Mouse (Mus musculus) heart, postnatal 4 days (tissue): Measurements from ENCODE around the gene Grsf1. TPM values are rescaled to one million over a fixed set of nuclear protein-coding genes. Genes with fewer than 3 reads are reported as not detected.

Source experiments
- DNase-seq: peaks from one replicate; pipeline ENCODE4 v3.0.0; 2021
- total RNA-seq, 2 experiments: library from RNA; stranded (reverse); gene quantifications; 2 replicates each; pipeline ENCODE4 v1.2.3; 2021

Gene Grsf1
- total RNA-seq, 2 experiments from 2014 or later, result 180 to 186 TPM

DNA sequence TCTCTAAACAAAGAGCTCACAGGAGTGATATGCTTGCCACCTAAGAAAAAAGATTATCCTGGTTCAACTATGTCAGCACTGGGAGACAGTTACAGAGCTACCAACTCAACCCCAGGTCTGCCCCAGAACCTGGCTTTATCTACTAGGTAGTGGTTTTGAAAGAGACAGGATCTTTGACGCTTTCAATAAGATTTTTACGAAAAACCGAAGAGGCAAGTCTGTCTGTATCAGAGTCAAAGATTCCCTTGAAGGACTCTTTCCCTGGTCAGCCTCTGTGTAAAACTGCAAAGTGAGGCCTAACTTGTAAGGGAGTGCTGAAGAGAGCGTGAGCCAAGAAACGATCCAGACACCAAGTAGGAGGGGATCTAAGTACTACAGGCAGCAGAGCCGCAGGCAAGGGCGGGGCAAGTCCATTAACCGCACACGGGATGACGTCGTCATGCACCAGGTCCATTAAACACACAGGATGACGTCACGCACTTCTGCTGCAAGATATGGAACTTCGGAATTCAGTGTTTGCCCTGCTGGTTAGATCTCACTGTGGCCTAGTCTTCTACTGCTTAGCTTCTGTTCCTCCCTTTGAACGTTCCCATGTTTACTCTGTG lies 12.7 kb upstream of the Grsf1 start:
- no peak for DNase-seq

GRCm38 (mm10) chr5:88687996-88688406 lies 12.0 kb upstream of the Grsf1 start:
- no peak for DNase-seq

GRCm38 (mm10) chr5:88685745-88686299 lies 9.9 kb upstream of the Grsf1 start:
- no peak for DNase-seq

DNA sequence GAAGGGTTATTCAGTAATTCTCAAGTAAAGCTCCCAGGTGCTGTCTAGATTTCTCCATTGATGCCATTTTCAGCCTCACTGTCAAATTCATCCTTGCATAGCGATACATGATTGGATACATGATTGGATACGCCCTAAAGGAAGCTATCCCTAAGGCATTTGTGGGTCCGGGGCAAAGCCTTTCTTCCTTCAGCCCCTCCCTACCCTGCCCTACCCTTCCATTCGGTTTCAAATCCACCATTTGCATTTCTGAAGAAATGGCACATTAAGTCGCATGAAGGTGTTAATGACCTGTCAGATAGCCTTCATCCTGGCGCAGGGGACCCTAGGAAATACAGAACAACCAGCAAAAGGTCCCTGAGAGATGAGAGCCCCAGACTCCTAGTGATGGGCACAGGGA lies 9.3 kb upstream of the Grsf1 start:
- DNase-seq, result no peak

DNA sequence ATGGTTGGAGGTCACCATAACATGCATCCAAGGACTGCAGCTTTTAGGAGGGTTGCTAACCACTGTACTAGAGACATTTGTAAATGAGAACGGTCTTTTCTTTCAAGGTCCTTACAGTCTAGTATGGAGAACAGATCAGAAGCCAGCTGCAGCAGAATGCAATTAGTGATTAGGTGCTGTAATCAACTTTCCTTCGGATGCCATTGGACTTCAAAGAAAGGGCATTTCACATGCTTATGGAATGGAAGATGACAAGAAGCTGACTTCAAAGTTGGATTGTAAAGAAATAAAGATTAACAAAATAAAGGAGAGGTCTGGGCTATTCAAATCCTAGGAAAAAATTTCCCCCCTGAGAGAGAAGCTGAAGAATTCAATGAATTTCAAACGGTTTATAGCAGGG lies 8.3 kb upstream of the Grsf1 start:
- DNase-seq, result no peak

DNA sequence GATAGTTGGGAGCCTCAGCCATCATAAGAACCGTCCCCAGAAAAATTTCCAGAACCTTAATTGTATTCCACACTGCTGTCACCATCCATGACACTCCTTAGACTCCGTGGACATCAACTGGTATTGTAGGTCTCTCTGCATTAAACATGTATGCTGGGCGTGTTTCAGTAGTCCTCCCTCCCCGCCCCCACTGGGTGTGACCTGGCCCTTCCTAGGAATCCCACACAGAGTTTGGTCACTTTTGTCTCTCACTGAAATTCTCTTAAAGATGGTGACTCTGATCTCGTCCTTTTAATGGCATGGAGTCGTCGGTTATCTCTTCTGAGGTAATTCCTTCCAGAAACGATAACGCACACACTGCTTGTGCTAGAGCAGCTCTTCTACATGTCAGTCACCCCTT lies 7.7 kb upstream of the Grsf1 start:
- no peak for DNase-seq

DNA sequence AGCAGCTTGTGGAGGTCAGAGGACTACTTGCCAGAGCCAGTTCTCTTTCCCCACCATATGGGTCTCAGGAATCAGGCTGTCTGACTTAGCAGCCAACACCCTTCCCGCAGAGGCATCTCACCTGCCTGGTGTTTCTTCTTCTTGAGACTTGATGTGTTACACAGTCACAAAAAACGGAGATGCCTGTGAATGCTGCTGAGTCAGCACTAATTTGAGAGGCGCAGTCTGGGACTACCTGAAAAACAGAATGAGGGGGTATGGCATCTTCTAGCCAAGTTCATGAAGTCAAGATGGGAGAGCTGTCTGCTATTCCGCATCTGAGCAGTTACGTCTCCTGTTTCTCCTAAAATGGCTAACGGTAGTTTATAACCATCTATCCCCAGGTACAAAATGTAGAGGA lies 4.6 kb upstream of the Grsf1 start:
- no peak for DNase-seq

- no peak for DNase-seq
Measured at GRCm38 (mm10) chr5:88679341-88679740, 3.4 kb upstream of the Grsf1 start.

DNA sequence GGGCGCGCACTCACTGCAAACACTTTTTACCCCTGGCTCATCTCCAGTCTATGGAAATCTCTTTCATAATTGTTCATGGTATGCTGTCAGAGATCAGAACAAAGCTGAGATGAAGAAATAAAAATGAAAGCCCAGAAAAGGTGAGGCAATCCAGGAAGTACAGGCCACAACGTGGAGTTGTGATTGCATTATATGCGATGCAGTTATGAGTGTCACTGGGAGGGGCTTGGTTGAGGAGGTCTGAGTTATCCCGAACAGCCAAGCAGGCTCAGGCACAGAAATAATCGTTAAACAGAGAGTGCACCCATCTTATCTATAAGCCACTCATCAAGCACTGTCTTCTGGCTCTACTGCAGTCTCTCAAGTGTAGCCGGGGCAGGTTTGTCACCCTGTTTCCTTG lies 3.0 kb upstream of the Grsf1 start:
- no peak for DNase-seq

DNA sequence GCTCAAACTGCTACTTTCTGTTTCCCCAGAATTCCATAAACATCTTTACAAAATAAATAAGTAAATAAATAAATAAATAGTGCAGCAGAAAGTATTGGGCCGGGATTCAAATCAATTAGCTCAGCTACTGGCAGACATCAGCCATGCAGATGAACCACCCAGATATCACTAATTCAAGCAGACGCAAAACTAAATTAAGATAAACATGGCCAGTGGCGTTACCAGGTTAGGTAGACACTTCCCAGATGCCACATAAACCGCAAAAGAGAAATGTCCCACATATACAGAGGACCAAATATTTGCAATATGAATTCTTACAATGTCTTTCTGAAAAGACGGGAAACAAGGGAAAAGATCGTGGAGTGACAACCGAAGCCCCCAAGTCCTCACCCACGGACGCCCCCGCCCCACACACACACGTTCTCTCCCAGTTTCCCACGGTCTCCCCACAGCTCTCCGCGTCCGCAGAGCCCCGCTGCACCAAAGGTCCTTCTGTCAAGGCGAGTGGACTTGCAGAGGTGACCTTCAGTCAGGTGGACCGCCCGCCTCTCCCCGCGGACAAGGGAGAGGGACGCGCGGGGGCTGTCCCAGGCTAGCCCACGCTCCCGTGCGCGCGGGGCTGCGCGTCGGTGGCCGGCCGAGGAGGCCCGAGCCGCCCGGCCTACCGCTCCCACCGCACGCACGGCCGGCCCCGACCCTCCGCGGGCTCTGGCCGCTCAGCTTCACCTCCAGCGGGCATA lies 1.1 kb downstream of the Grsf1 start:
- peak; percentile 62 for DNase-seq

GRCm38 (mm10) chr5:88663875-88664274 lies 12.1 kb downstream of the Grsf1 start:
- DNase-seq, result no peak

- DNase-seq, result no peak
Measured at GRCm38 (mm10) chr5:88663151-88663550, 12.8 kb downstream of the Grsf1 start.

- no peak for DNase-seq
Measured at GRCm38 (mm10) chr5:88657868-88658267, 18.1 kb downstream of the Grsf1 start.

- DNase-seq, result no peak
Measured at GRCm38 (mm10) chr5:88652589-88652988, 23.4 kb downstream of the Grsf1 start.

DNA sequence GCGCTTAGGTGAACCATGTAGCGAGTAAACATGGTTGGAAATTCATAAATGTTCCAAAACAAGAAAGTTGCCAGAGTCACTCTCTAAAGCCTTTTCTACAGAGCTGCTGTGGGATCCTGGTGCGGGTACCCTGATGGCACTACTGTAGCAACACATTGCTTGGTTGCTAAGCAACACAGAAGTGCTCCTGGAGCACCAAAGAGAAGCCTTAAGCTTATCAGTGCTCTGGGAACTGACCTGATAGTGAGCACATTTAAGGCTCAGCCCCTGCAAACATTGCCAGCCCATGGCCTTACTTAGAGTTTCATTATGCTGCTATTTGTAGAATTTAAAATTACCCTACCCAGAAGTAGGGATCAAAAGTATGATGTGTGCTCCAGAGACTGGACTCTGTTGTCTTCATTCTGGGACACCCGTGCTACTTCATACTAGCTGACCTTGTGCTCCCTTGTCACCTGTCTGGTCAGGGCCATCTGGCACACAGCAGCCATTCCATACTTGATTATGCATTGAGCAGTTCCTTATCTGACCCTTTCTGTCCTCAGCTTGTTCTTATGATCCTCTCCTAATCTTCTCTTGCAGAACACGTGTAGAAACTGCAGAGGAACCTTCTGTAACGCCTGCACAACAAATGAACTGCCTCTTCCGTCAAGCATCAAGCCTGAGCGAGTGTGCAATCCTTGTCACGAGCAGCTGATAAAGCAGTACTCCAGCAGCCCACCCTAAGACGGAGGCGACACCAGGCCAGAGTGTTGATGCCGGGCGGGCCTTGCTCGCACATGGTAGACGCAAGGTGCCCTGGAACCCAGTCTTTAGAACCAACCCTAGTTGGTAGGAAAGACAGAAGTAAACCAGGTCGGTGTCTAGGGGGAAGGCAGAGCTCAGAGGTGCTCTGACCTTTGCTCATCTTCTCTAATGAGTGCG lies 26.5 kb downstream of the Grsf1 start:
- DNase-seq, result no peak

DNA sequence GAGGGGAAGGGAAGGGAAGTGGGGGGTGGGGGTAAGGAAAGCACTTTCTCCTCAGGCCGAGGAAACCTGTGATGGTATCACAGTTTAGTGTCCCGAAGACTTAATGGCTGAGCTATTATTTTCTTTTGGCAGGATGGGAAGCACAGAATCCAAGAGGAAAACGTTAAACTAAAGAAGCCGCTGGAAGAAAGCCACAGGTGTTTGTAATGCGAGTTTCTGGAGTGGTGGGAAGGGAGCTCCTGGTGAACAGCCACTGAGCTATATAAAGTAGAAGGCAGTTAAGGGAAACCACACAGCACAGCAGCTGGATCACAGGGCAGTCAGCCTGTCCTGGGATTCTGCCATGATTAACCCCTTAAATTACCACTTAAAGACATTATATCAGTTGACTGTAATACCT lies 30.6 kb downstream of the Grsf1 start:
- no peak for DNase-seq

DNA sequence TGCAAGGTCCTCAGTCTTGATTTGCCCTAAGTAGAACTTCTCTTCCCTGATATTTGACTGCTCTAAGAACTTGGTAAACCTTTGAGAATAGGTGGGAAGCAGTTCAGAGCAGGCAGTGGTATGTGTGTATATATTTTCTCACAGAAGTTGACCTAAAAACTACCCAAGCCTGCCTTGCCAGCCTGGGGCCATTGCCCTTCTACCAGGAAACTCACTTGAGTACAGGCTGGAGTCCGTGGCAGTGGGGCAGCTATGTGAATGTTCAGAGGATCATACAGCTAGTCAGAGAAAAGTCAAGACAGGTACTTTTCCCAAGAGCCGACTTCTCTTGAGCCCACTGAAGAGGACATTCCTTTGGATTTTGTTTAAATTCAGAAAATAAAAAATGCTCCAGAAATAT lies 31.1 kb downstream of the Grsf1 start:
- DNase-seq, result no peak

DNA sequence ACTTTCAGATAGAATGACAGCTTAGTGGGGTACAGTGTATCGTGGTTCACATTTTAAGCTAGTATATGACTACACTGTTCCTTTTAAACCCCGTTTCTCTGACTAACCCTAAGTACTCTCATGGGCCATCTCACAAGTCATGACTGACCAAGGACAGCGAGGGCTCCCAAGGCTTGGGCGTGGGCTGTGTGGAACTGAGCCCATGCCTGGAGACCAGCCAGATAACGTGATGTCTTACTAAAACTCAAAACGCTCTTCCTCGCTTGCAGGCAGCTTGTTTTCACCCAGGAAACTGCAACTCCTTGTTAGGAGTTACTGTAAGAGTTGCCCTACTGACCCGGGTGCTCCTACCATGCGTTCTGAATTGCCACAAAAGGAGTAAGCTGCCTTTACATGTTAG lies 32.5 kb downstream of the Grsf1 start:
- DNase-seq, result peak; percentile 32

- DNase-seq, result no peak
Measured at GRCm38 (mm10) chr5:88642786-88643185, 33.2 kb downstream of the Grsf1 start.

DNA sequence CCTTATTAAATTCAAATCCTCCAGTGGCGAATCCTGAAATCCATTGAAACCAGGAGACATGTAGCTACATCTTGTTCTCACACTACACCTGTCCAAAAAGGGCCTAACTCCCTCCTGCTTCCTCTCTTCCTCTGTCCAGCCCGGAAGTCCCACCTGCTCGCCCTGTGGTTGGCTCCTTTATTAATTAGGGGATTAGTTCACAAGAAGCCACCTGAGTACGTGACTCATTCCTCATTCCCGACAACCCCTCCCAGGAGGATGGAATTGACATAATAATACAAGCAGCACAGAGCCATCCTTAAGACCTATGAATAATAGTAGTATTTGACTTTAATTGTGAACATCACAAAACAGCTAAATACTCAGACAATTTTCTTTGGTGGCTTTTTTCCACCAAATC lies 41.9 kb downstream of the Grsf1 start:
- DNase-seq, result no peak

GRCm38 (mm10) chr5:88632463-88632862 lies 43.5 kb downstream of the Grsf1 start:
- no peak for DNase-seq

DNA sequence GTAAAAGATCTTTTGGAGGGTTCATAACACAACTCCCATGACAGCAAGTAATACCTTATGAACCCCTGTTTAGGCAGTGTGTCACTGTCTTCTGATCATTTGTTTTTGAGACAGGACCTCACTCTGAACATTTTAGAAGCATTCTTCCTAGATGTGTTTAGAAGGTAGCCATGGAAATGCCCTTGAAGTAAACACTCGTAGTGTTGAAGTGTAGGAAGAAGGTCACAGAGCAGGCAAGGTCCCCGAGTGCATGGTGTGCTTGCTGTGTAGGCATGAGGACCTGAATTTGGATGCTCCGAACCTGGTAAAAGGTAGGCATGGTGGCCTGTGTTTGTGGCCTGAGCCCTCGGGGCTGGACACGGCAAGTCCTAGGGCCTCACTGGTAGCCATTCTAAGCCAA lies 44.4 kb downstream of the Grsf1 start:
- DNase-seq, result no peak

- peak; percentile 15 for DNase-seq
Measured at GRCm38 (mm10) chr5:88630883-88631282, 45.1 kb downstream of the Grsf1 start.
